Mouse (Mus musculus): Measurements from ENCODE around the gene Tars2. TPM values are rescaled to one million over a fixed set of nuclear protein-coding genes. Genes with fewer than 3 reads are reported as not detected.

The Tars2 gene
- total and polyA plus RNA-seq, 3 experiments, result 141 to 237 TPM; not detected in 1

GRCm38 (mm10) chr3:95754345-95755206 lies 5.4 kb downstream of the Tars2 start (continued):
- TF ChIP-seq KAT2A (conservative IDR thresholded peaks at IDR 0.05; ENCODE audit: low read depth, low read length) (peak; percentile 95; the same call in 1 of the 2 replicates), USF1 (IDR thresholded peaks at IDR 0.05; ENCODE audit: low read depth, low read length) (peak; percentile 54), SMC3 (IDR thresholded peaks at IDR 0.05; ENCODE audit: low read depth, low read length) (peak; percentile 47), CHD1 (IDR thresholded peaks at IDR 0.05; ENCODE audit: low read depth, low read length) (no peak; the same call in 1 of the 2 replicates), GATA1 (IDR thresholded peaks at IDR 0.05; ENCODE audit: low read depth, low read length) (peak; percentile 58; the same call in 1 of the 2 replicates), MEF2A (IDR thresholded peaks at IDR 0.05; ENCODE audit: extremely low read depth, insufficient replicate concordance, low read depth, low read length, poor library complexity, severe bottlenecking) (peak; percentile 83; the same call in 1 of the 2 replicates), GABPA (IDR thresholded peaks at IDR 0.05; ENCODE audit: low read depth, low read length) (no peak), MXI1 (IDR thresholded peaks at IDR 0.05; ENCODE audit: low read depth, low read length) (peak; percentile 97), POLR2A (IDR thresholded peaks at IDR 0.05; ENCODE audit: control insufficient read depth in 1 of 2, insufficient read depth in 1 of 2, low read depth in 1 of 2, low read length in 2 of 2, poor library complexity in 1 of 2) (peak; percentile 99), RAD21 (IDR thresholded peaks at IDR 0.05; ENCODE audit: low read depth, low read length) (peak; percentile 7; the same call in 1 of the 2 replicates), RCOR1 (IDR thresholded peaks at IDR 0.05; ENCODE audit: low read depth, low read length) (no peak; the same call in 1 of the 2 replicates), POLR2AphosphoS2 (IDR thresholded peaks at IDR 0.05; ENCODE audit: low read length) (peak; percentile 98), POLR2AphosphoS5 (IDR thresholded peaks at IDR 0.05; ENCODE audit: borderline replicate concordance, low read depth, low read length) (peak; percentile 42; the same call in 1 of the 2 replicates), HCFC1 (IDR thresholded peaks at IDR 0.05; ENCODE audit: low read depth, low read length) (peak; percentile 99), TAL1 (IDR thresholded peaks at IDR 0.05; ENCODE audit: low read length) (no peak), ELF1 (IDR thresholded peaks at IDR 0.05; ENCODE audit: low read depth, low read length) (peak; percentile 94)

- Histone ChIP-seq H3K4me1 (ENCODE audit: control insufficient read depth in 1 of 2, insufficient read depth in 2 of 2, low read length in 2 of 2) (peaks cover 0 to 5% of the 10 kb centered on the region in 2 experiments; a peak in 3 of 4 replicates), H3K27ac (ENCODE audit: control insufficient read depth, low read depth, low read length) (no peak overlapping the region), H3K9ac (ENCODE audit: control insufficient read depth, low read depth, low read length, poor library complexity, severe bottlenecking) (no peak overlapping the region), H3K27me3 (ENCODE audit: control insufficient read depth in 1 of 2, insufficient read depth in 2 of 2, low read length in 2 of 2) (no peaks in the 10 kb centered on the region), H3K79me2 (ENCODE audit: control insufficient read depth, insufficient read depth, low read length, poor library complexity) (peaks cover 14% of the 10 kb centered on the region), H3K36me3 (ENCODE audit: control insufficient read depth in 1 of 2, insufficient read depth in 2 of 2, low read length in 2 of 2) (peaks cover 14 to 40% of the 10 kb centered on the region in 2 experiments), H3K9me3 (replicated peaks; ENCODE audit: insufficient read depth, low read length) (no peaks in the 10 kb centered on the region), H3K4me3 (ENCODE audit: control insufficient read depth in 1 of 2, insufficient read depth in 1 of 2, low read depth in 2 of 2, low read length in 2 of 2) (no peak overlapping the region)
- no peak for DNase-seq (ENCODE audit: low read depth, low spot score)
- TF ChIP-seq RAD21 (IDR thresholded peaks at IDR 0.05; ENCODE audit: low read depth, low read length), result no peak
Measured at GRCm38 (mm10) chr3:95752935-95753334, 7.1 kb downstream of the Tars2 start.

- H3K9ac ChIP-seq (ENCODE audit: control insufficient read depth, low read depth, low read length, poor library complexity, severe bottlenecking), result no peak overlapping the region
- TF ChIP-seq ETS1 (IDR thresholded peaks at IDR 0.05; ENCODE audit: low read depth, low read length), result no peak
- TF ChIP-seq MAX (IDR thresholded peaks at IDR 0.05; ENCODE audit: low read length), result no peak
- no peak overlapping the region for H3K4me3 ChIP-seq (ENCODE audit: control insufficient read depth in 1 of 2, insufficient read depth in 1 of 2, low read depth in 2 of 2, low read length in 2 of 2)
Measured at GRCm38 (mm10) chr3:95740406-95740805, 19.6 kb downstream of the Tars2 start.

More at GRCm38 (mm10) chr3:95740406-95740805, 19.6 kb downstream of the Tars2 start:
- Histone ChIP-seq H3K27ac (ENCODE audit: control insufficient read depth, low read depth, low read length) (no peak overlapping the region), H3K79me2 (ENCODE audit: control insufficient read depth, insufficient read depth, low read length, poor library complexity) (no peaks in the 10 kb centered on the region), H3K36me3 (ENCODE audit: control insufficient read depth in 1 of 2, insufficient read depth in 2 of 2, low read length in 2 of 2) (peaks cover 20 to 24% of the 10 kb centered on the region in 2 experiments), H3K9me3 (replicated peaks; ENCODE audit: insufficient read depth, low read length) (no peaks in the 10 kb centered on the region), H3K4me1 (ENCODE audit: control insufficient read depth in 1 of 2, insufficient read depth in 2 of 2, low read length in 2 of 2) (peaks cover 0 to 18% of the 10 kb centered on the region in 2 experiments; a peak in 2 of 4 replicates), H3K27me3 (ENCODE audit: control insufficient read depth in 1 of 2, insufficient read depth in 2 of 2, low read length in 2 of 2) (no peaks in the 10 kb centered on the region)
- DNase-seq (ENCODE audit: low read depth, low spot score), result peak; percentile 55
